Mouse (Mus musculus): ENCODE data around the gene Plb1. TPM values are rescaled to one million over a fixed set of nuclear protein-coding genes. Genes with fewer than 3 reads are reported as not detected.

Plb1 gene
- polyA plus RNA-seq, 1 experiment from 2014 or later = not detected

DNA sequence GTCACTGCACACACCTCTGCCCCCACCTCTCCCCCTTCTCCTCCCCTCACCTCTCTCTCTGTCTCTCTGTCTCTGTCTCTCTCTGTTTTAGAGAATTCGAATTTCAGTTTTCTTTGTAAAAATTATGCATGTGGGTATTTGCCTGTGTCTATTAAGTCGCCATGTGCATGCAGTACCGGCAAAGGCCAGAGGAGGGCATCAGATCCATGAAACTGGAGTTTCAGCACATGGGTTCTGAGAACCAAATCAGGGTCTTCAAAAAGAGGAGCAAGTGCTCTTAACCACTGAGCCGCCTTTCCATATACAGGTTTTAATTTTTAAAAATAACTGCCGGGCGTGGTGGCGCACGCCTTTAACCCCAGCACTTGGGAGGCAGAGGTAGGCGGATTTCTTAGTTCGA is 17.0 kb upstream of the Plb1 start:
- Histone ChIP-seq H3K36me3 (replicated peaks; ENCODE audit: control insufficient read depth, insufficient read depth, low read depth, low read length) (no peaks in the 10 kb centered on the region), H3K4me2 (ENCODE audit: low read depth, low read length) (no peak overlapping the region), H3K9ac (replicated peaks; ENCODE audit: low read length) (no peak overlapping the region), H3K9me3 (replicated peaks; ENCODE audit: control insufficient read depth, low read length) (no peaks in the 10 kb centered on the region), H3K4me1 (ENCODE audit: control insufficient read depth, insufficient read depth, low read length) (no peaks in the 10 kb centered on the region), H3K27ac (replicated peaks; ENCODE audit: low read depth, low read length) (no peak overlapping the region), H3K27me3 (ENCODE audit: control insufficient read depth, insufficient read depth, low read length) (no peaks in the 10 kb centered on the region), H3K4me3 (ENCODE audit: low read depth, low read length) (no peak overlapping the region)
- ATAC-seq (replicated peaks; ENCODE audit: insufficient number of reproducible peaks, low FRiP score, low TSS enrichment, low read depth) (no peak), DNase-seq (ENCODE audit: low spot score) (peak; percentile 67)
- WGBS = 76% methylated on average over 10 of the region's 10 CpGs

DNA sequence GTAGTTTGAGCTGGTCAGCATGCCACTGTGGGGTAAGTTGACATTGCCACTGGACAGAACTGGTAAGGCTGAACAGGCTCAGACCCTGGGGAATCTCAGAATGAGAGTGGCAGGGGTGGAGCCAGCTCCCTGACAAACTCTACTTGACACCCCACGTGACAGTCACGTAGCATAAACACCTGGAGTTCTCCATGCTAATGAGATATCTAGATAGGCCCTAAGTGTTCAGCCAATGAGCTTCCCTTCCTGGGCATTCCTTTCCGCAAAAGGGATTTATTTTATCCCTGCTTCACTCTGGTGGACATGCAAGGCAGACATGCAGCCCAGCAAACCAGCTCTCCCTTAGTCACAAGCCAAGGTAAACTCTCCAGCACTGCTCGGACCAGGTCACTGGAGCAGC is 16.0 kb upstream of the Plb1 start:
- no peaks in the 10 kb centered on the region for H3K27me3 ChIP-seq (ENCODE audit: control insufficient read depth, insufficient read depth, low read length)
- H3K27ac ChIP-seq (replicated peaks; ENCODE audit: low read depth, low read length) = no peak overlapping the region
- H3K4me3 ChIP-seq (ENCODE audit: low read depth, low read length) = no peak overlapping the region
- no peaks in the 10 kb centered on the region for H3K9me3 ChIP-seq (replicated peaks; ENCODE audit: control insufficient read depth, low read length)
- H3K36me3 ChIP-seq (replicated peaks; ENCODE audit: control insufficient read depth, insufficient read depth, low read depth, low read length) = no peaks in the 10 kb centered on the region
- no peak overlapping the region for H3K4me2 ChIP-seq (ENCODE audit: low read depth, low read length)
- ATAC-seq (replicated peaks; ENCODE audit: insufficient number of reproducible peaks, low FRiP score, low TSS enrichment, low read depth) (no peak), DNase-seq (ENCODE audit: low spot score) (no peak)
- H3K4me1 ChIP-seq (ENCODE audit: control insufficient read depth, insufficient read depth, low read length) = no peaks in the 10 kb centered on the region
- WGBS = 78% methylated on average over 4 of the region's 4 CpGs
- no peak overlapping the region for H3K9ac ChIP-seq (replicated peaks; ENCODE audit: low read length)

DNA sequence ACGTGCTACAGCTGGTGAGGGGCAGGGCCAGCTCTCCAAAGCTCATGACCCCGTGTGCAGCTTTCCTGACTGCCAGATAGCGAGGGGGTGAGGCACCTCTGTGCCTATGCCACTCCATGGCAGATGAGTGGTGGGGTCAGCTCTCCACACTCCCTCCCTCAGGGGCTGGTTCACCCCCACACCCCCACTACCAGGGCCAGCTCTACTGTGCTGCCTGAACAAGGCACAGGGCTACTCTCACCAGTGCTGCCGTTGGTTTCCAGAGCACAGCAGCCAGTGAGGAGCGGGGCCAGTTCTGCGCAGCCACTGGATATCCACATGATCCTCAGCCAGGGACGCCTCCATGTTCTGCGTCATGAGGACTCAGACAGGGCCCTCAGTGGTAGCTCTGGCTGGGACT is 15.0 kb upstream of the Plb1 start:
- ATAC-seq (replicated peaks; ENCODE audit: insufficient number of reproducible peaks, low FRiP score, low TSS enrichment, low read depth) (0 out of 2 replicates have a peak, but pooled peaks have one; percentile 62), DNase-seq (ENCODE audit: low spot score) (no peak)
- Histone ChIP-seq H3K36me3 (replicated peaks; ENCODE audit: control insufficient read depth, insufficient read depth, low read depth, low read length) (no peaks in the 10 kb centered on the region), H3K4me2 (ENCODE audit: low read depth, low read length) (no peak overlapping the region), H3K4me1 (ENCODE audit: control insufficient read depth, insufficient read depth, low read length) (no peaks in the 10 kb centered on the region), H3K9ac (replicated peaks; ENCODE audit: low read length) (no peak overlapping the region), H3K9me3 (replicated peaks; ENCODE audit: control insufficient read depth, low read length) (no peaks in the 10 kb centered on the region), H3K27ac (replicated peaks; ENCODE audit: low read depth, low read length) (no peak overlapping the region), H3K27me3 (ENCODE audit: control insufficient read depth, insufficient read depth, low read length) (no peaks in the 10 kb centered on the region), H3K4me3 (ENCODE audit: low read depth, low read length) (no peak overlapping the region)
- 79% methylated on average over 8 of the region's 8 CpGs for WGBS

DNA sequence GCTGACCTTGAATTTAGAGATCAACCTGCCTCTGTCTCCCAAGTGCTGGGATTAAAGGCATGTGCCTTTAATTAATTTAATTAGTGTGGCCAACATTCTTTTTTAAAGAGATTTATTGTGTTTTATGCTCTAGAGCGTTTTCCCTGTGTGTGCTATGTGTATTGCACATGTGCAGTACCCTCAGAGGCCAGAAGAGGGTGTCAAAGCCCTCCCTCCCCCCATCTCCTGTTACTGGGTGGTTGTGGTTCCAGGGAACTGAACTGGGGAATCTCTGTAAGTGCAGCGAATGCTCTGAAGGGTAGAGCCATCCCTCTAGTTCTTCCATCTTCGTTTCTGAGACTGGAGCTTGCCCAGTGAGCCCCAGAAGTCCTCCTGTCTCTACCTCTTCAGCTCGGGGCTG is 2.1 kb upstream of the Plb1 start:
- ATAC-seq (replicated peaks; ENCODE audit: insufficient number of reproducible peaks, low FRiP score, low TSS enrichment, low read depth) = no peak
- Histone ChIP-seq H3K9ac (replicated peaks; ENCODE audit: low read length) (no peak overlapping the region), H3K27me3 (ENCODE audit: control insufficient read depth, insufficient read depth, low read length) (no peaks in the 10 kb centered on the region), H3K4me1 (ENCODE audit: control insufficient read depth, insufficient read depth, low read length) (no peaks in the 10 kb centered on the region), H3K4me3 (ENCODE audit: low read depth, low read length) (no peak overlapping the region), H3K4me2 (ENCODE audit: low read depth, low read length) (no peak overlapping the region), H3K27ac (replicated peaks; ENCODE audit: low read depth, low read length) (no peak overlapping the region), H3K9me3 (replicated peaks; ENCODE audit: control insufficient read depth, low read length) (no peaks in the 10 kb centered on the region), H3K36me3 (replicated peaks; ENCODE audit: control insufficient read depth, insufficient read depth, low read depth, low read length) (no peaks in the 10 kb centered on the region)
- peak; percentile 49 for DNase-seq (ENCODE audit: low spot score)
- WGBS = 32% methylated on average over 4 of the region's 4 CpGs

DNA sequence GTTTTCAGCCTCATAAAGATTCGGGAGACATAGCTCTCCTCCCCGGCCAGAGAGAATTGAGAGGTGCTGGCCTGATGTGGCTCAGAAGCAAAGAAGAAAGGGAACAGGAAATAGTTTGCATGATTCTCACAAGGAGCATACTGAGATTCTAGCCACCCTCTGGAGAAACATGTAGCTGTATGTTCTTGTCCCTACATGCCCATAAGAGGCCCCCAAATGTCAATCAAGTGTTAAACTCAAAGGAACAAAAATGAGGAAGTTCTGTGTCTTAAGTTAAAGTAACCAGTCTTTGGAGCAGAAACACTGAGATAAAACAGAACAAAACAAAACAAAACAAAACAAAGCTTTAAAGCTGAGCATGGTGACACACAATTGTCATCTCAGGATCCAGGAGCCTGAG is 6.8 kb downstream of the Plb1 start:
- H3K9me3 ChIP-seq (replicated peaks; ENCODE audit: control insufficient read depth, low read length) = no peaks in the 10 kb centered on the region
- H3K4me2 ChIP-seq (ENCODE audit: low read depth, low read length) = no peak overlapping the region
- no peak overlapping the region for H3K27ac ChIP-seq (replicated peaks; ENCODE audit: low read depth, low read length)
- ATAC-seq (replicated peaks; ENCODE audit: insufficient number of reproducible peaks, low FRiP score, low TSS enrichment, low read depth) (no peak), DNase-seq (ENCODE audit: low spot score) (no peak)
- no peaks in the 10 kb centered on the region for H3K27me3 ChIP-seq (ENCODE audit: control insufficient read depth, insufficient read depth, low read length)
- no peak overlapping the region for H3K9ac ChIP-seq (replicated peaks; ENCODE audit: low read length)
- no peak overlapping the region for H3K4me3 ChIP-seq (ENCODE audit: low read depth, low read length)
- WGBS = 81% methylated on average over 2 of the region's 2 CpGs
- H3K4me1 ChIP-seq (ENCODE audit: control insufficient read depth, insufficient read depth, low read length) = no peaks in the 10 kb centered on the region
- H3K36me3 ChIP-seq (replicated peaks; ENCODE audit: control insufficient read depth, insufficient read depth, low read depth, low read length) = no peaks in the 10 kb centered on the region

DNA sequence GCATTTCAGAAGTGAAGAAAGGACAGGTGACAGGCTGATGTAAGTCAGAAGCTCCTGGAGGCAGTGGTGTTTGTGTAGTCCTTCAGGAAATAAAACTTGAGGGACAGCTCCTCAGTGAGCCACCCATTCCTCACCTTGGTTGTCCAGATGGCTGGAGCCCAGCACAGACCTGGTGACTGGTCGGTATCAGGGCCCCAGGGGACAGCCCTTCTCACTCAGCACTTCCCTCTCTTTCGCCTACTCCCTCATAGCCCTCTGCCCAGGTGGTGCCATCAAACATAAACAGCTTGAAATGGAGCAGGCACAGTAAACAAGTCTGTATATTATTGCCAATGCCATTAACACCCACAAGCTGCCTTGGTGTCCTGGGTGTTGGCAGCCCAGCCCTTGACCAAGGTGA is 8.2 kb downstream of the Plb1 start:
- whole genome bisulfite sequencing = 54% methylated on average over 2 of the region's 2 CpGs
- ATAC-seq (replicated peaks; ENCODE audit: insufficient number of reproducible peaks, low FRiP score, low TSS enrichment, low read depth) (no peak), DNase-seq (ENCODE audit: low spot score) (no peak)
- Histone ChIP-seq H3K27me3 (ENCODE audit: control insufficient read depth, insufficient read depth, low read length) (no peaks in the 10 kb centered on the region), H3K4me3 (ENCODE audit: low read depth, low read length) (no peak overlapping the region), H3K9ac (replicated peaks; ENCODE audit: low read length) (no peak overlapping the region), H3K36me3 (replicated peaks; ENCODE audit: control insufficient read depth, insufficient read depth, low read depth, low read length) (no peaks in the 10 kb centered on the region), H3K9me3 (replicated peaks; ENCODE audit: control insufficient read depth, low read length) (no peaks in the 10 kb centered on the region), H3K4me1 (ENCODE audit: control insufficient read depth, insufficient read depth, low read length) (no peaks in the 10 kb centered on the region), H3K4me2 (ENCODE audit: low read depth, low read length) (no peak overlapping the region), H3K27ac (replicated peaks; ENCODE audit: low read depth, low read length) (no peak overlapping the region)

DNA sequence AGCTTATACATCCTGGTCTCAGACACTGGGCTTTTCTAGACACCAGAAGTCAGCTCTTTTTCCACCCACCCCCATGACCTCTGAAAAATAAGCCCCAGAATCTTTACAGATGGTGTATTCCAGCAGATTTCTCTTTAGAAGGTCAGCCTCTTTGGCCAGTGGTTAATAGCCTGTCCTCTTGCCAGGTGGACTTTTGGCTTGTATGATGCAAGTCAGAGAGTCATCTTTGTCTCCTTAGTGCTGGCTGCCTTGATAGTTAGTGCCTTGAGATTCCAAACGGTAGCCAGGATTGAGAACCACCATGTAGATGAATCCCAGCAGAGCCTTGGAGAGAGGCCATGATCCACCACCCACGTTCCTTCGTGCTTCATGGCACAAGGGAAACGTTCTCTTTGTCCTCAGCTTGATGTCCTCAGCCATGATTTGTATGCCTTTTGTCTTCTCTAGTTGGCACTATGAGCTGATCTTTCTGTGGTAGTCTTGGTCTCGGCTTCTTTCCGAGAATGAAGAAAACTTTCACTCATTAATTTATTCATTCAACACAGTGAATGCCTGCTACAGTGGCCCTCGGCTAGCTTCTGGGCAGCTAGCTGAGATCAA is 10.9 kb downstream of the Plb1 start:
- Histone ChIP-seq H3K4me2 (ENCODE audit: low read depth, low read length) (no peak overlapping the region), H3K27me3 (ENCODE audit: control insufficient read depth, insufficient read depth, low read length) (no peaks in the 10 kb centered on the region), H3K9ac (replicated peaks; ENCODE audit: low read length) (no peak overlapping the region), H3K9me3 (replicated peaks; ENCODE audit: control insufficient read depth, low read length) (no peaks in the 10 kb centered on the region), H3K27ac (replicated peaks; ENCODE audit: low read depth, low read length) (no peak overlapping the region), H3K4me3 (ENCODE audit: low read depth, low read length) (no peak overlapping the region), H3K36me3 (replicated peaks; ENCODE audit: control insufficient read depth, insufficient read depth, low read depth, low read length) (no peaks in the 10 kb centered on the region), H3K4me1 (ENCODE audit: control insufficient read depth, insufficient read depth, low read length) (no peaks in the 10 kb centered on the region)
- DNase-seq (ENCODE audit: low spot score) (no peak), ATAC-seq (replicated peaks; ENCODE audit: insufficient number of reproducible peaks, low FRiP score, low TSS enrichment, low read depth) (no peak)
- 69% methylated on average over 7 of the region's 7 CpGs for WGBS

DNA sequence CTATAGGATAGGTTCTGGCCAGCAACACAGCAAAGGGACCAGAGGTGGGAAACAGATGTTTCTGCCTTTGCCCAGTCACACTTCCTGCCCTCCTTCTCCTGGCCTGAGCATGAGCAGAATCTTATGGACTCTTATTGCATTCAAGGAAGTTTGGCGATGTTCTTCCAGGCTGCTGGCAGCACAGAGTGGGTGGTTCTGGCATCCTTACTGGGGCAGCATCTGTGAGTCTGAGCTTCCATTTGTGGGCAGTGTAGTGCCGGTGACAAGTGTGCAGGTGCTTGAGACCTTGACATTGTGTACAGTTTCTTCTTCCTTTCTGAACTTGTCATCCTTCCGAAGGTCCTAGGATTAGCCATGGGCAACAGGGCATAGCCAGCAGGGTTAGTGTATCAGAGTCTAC is 12.9 kb downstream of the Plb1 start:
- Histone ChIP-seq H3K4me1 (ENCODE audit: control insufficient read depth, insufficient read depth, low read length) (no peaks in the 10 kb centered on the region), H3K9ac (replicated peaks; ENCODE audit: low read length) (no peak overlapping the region), H3K9me3 (replicated peaks; ENCODE audit: control insufficient read depth, low read length) (no peaks in the 10 kb centered on the region), H3K4me2 (ENCODE audit: low read depth, low read length) (no peak overlapping the region), H3K4me3 (ENCODE audit: low read depth, low read length) (no peak overlapping the region), H3K27ac (replicated peaks; ENCODE audit: low read depth, low read length) (no peak overlapping the region), H3K36me3 (replicated peaks; ENCODE audit: control insufficient read depth, insufficient read depth, low read depth, low read length) (no peaks in the 10 kb centered on the region), H3K27me3 (ENCODE audit: control insufficient read depth, insufficient read depth, low read length) (no peaks in the 10 kb centered on the region)
- DNase-seq (ENCODE audit: low spot score) (no peak), ATAC-seq (replicated peaks; ENCODE audit: insufficient number of reproducible peaks, low FRiP score, low TSS enrichment, low read depth) (no peak)
- WGBS = 94% methylated on average over 3 of the region's 3 CpGs
